In the genomic region with DNA sequence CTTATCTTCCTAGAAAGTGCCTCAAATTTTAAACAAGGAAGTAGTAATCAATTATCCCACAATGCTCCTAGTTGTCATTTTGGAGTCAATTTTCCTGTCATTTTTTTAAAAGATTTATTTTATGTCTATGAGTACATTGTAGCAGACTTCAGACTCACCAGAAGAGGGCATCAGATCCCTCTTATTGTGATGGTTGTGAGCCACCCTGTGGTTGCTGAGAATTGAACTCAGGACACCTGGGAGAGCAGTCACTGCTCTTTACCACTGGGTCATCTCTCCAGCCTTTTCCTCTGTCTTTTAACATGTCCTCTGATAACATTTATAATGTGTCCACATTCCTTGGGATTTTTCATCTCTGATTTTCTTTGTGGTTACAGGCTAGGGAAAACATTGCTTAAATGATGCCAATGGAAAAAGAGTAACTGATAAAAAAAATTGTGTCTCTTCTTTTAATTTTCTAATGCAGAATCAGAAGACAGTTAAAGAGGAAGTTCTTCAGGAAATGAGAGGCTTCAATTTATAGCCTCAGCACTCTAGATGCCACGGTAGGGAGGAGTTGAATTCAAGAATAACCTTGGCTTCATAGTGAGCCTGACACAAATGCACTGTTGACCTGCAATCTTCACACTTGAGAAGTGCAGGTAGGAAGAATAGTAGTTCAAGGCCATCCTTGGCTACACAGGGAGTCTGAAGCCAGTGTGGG, we compare ENCODE assay signal across 8 mouse cellular contexts. TPM values are rescaled to one million over a fixed set of nuclear protein-coding genes. Genes with fewer than 3 reads are reported as not detected.
DNase-seq lines count a peak whose midpoint lies in the region; ATAC-seq and TF ChIP-seq lines count a peak whose summit lies in the region.

No protein-coding gene starts in this region.

- peaks cover 16% of the 10 kb centered on the region for H3K4me1 ChIP-seq in forebrain, embryonic 10.5 days
- peaks cover 10% of the 10 kb centered on the region for H3K4me1 ChIP-seq in kidney, embryonic 16.5 days (ENCODE audit: insufficient read depth, low read length)
- H3K4me1 ChIP-seq in stomach, embryonic 15.5 days, result peaks cover 10% of the 10 kb centered on the region

- DNase-seq in layer of hippocampus, adult 2 months (ENCODE audit: low spot score in 2 of 2), result peak; percentile 19 to 33
- no peak for DNase-seq in layer of hippocampus, adult 8-10 months (ENCODE audit: low spot score in 2 of 2)
- DNase-seq in MN1 (ENCODE audit: low spot score), result peak; percentile 68
- DNase-seq in forebrain, embryonic 10.5 days (ENCODE audit: extremely low spot score, low spot score), result no peak
- no peak for DNase-seq in gastrocnemius, adult 8-10 months (ENCODE audit: low spot score in 2 of 2)

- peak overlapping the region; percentile 62 for H3K27ac ChIP-seq in layer of hippocampus, adult 2 months
- peak overlapping the region; percentile 93 for H3K27ac ChIP-seq in forebrain, embryonic 10.5 days
- H3K27ac ChIP-seq in kidney, embryonic 16.5 days (ENCODE audit: low read length), result peak overlapping the region; percentile 86
- peak overlapping the region; percentile 71 for H3K27ac ChIP-seq in macrophage
- H3K27ac ChIP-seq in stomach, embryonic 15.5 days, result peak overlapping the region; percentile 81

- peak; percentile 35; the same call in 1 of the 2 replicates for ATAC-seq in kidney, embryonic 16.5 days (ENCODE audit: low FRiP score, low TSS enrichment)
- no peak for ATAC-seq in stomach, embryonic 15.5 days (ENCODE audit: insufficient read depth, low FRiP score, low read depth)

- H3K9ac ChIP-seq in kidney, embryonic 16.5 days (replicated peaks; ENCODE audit: low read length), result peak overlapping the region; percentile 63
- H3K9ac ChIP-seq in stomach, embryonic 15.5 days, result no peak overlapping the region

- peak; percentile 86 for TF ChIP-seq CTCF in layer of hippocampus, adult 2 months (conservative IDR thresholded peaks at IDR 0.05)

- peaks cover 39% of the 10 kb centered on the region for H3K79me2 ChIP-seq in macrophage (ENCODE audit: inconsistent target)

- H3K9me3 ChIP-seq in forebrain, embryonic 10.5 days, result no peaks in the 10 kb centered on the region
- no peaks in the 10 kb centered on the region for H3K9me3 ChIP-seq in kidney, embryonic 16.5 days (ENCODE audit: low read length)
- no peaks in the 10 kb centered on the region for H3K9me3 ChIP-seq in stomach, embryonic 15.5 days

- WGBS in forebrain, embryonic 10.5 days, result 87% methylated on average over 1 of the region's 1 CpGs
- WGBS in kidney, embryonic 16.5 days, result 69% methylated on average over 1 of the region's 1 CpGs
- WGBS in macrophage (ENCODE audit: missing documents), result 5% methylated on average over 1 of the region's 1 CpGs
- 63% methylated on average over 1 of the region's 1 CpGs for WGBS in stomach, embryonic 15.5 days

- no peaks in the 10 kb centered on the region for H3K27me3 ChIP-seq in forebrain, embryonic 10.5 days (ENCODE audit: poor library complexity, severe bottlenecking)
- H3K27me3 ChIP-seq in kidney, embryonic 16.5 days (ENCODE audit: insufficient read depth, low read length), result no peaks in the 10 kb centered on the region
- H3K27me3 ChIP-seq in stomach, embryonic 15.5 days (replicated peaks), result no peaks in the 10 kb centered on the region

- peak overlapping the region; percentile 67 for H3K4me2 ChIP-seq in kidney, embryonic 16.5 days (replicated peaks; ENCODE audit: low read depth, low read length)
- peak overlapping the region; percentile 73 for H3K4me2 ChIP-seq in stomach, embryonic 15.5 days

- H3K36me3 ChIP-seq in forebrain, embryonic 10.5 days (replicated peaks), result no peaks in the 10 kb centered on the region
- no peaks in the 10 kb centered on the region for H3K36me3 ChIP-seq in kidney, embryonic 16.5 days (ENCODE audit: insufficient read depth, low read length)
- no peaks in the 10 kb centered on the region for H3K36me3 ChIP-seq in macrophage (ENCODE audit: inconsistent target)
- H3K36me3 ChIP-seq in stomach, embryonic 15.5 days, result no peaks in the 10 kb centered on the region

- H3K4me3 ChIP-seq in layer of hippocampus, adult 2 months, result peak overlapping the region; percentile 90
- H3K4me3 ChIP-seq in forebrain, embryonic 10.5 days, result peak overlapping the region; percentile 95
- H3K4me3 ChIP-seq in kidney, embryonic 16.5 days (ENCODE audit: low read length), result peak overlapping the region; percentile 76
- H3K4me3 ChIP-seq in macrophage (ENCODE audit: inconsistent target), result peak overlapping the region; percentile 77; the same call in 1 of the 2 replicates
- H3K4me3 ChIP-seq in stomach, embryonic 15.5 days (replicated peaks), result peak overlapping the region; percentile 77

RNA-seq across cellular contexts. Expression of a gene that starts 0.7 kb away (rescaled TPM):
- total RNA-seq in layer of hippocampus, adult 2 months (2021), result 10 to 100 TPM; 73.2 to 73.6 TPM
- 10 to 100 TPM; 65.4 to 82.2 (median 76.7) TPM for total RNA-seq in layer of hippocampus, adult 8-10 months (2022)
- 122 and 127 TPM in 2 replicates for polyA plus RNA-seq in forebrain, embryonic 10.5 days (2016; fragmentation: Nextera tagmentation; extraction: Ambion mirVana)
- polyA plus RNA-seq in kidney, embryonic 16.5 days (2015; fragmentation: Nextera tagmentation; extraction: Ambion mirVana), result 142 and 160 TPM in 2 replicates
- 10 to 100 TPM in 17 of 26 experiments, 1 to 10 TPM in 9; 3.5 to 34.8 (median 13.5) TPM for total RNA-seq in macrophage (2018; cell fraction: chromatin; rRNA removed)
- total RNA-seq in macrophage (2018; cell fraction: cytosol; rRNA removed), result 10 to 100 TPM; 17.4 to 50.6 (median 23.6) TPM
- total RNA-seq in macrophage (2018; cell fraction: nucleus; rRNA removed), result 10 to 100 TPM in 18 of 26 experiments, 1 to 10 TPM in 8; 6.5 to 31.6 (median 15.0) TPM
- 37.4 to 41.8 TPM (median 39.4 TPM) in 3 replicates for polyA plus RNA-seq in macrophage (2018)
- 130 and 142 TPM in 2 replicates for polyA plus RNA-seq in stomach, embryonic 15.5 days (2015; fragmentation: Nextera tagmentation; extraction: Ambion mirVana)
- 100 to 1,000 TPM; 237 to 267 (median 244) TPM for total RNA-seq in gastrocnemius, adult 8-10 months (2022)

RNA-seq across cellular contexts. Expression of a gene that starts 6.0 kb away (rescaled TPM):
- total RNA-seq in layer of hippocampus, adult 2 months (2021), result under 1 TPM in 1 of 2 experiments, not detected in 1; 0.15 TPM
- total RNA-seq in layer of hippocampus, adult 8-10 months (2022), result under 1 TPM in 2 of 4 experiments, not detected in 2; 0.20 to 0.70 TPM
- 0.07 TPM in 1 of 2 replicates, not detected in the other for polyA plus RNA-seq in forebrain, embryonic 10.5 days (2016; fragmentation: Nextera tagmentation; extraction: Ambion mirVana)
- 0.16 and 0.22 TPM in 2 replicates for polyA plus RNA-seq in kidney, embryonic 16.5 days (2015; fragmentation: Nextera tagmentation; extraction: Ambion mirVana)
- 1 to 10 TPM in 15 of 26 experiments, under 1 TPM in 9, not detected in 2; 0.35 to 6.6 (median 1.3) TPM for total RNA-seq in macrophage (2018; cell fraction: chromatin; rRNA removed)
- total RNA-seq in macrophage (2018; cell fraction: cytosol; rRNA removed), result 1 to 10 TPM in 21 of 26 experiments, under 1 TPM in 5; 0.89 to 5.0 (median 2.1) TPM
- total RNA-seq in macrophage (2018; cell fraction: nucleus; rRNA removed), result 10 to 100 TPM in 1 of 26 experiments, 1 to 10 TPM in 19, under 1 TPM in 6; 0.81 to 10.5 (median 1.8) TPM
- 0.23 to 7.2 TPM (median 2.1 TPM) in 3 replicates for polyA plus RNA-seq in macrophage (2018)
- 1.1 TPM in 2 replicates for polyA plus RNA-seq in stomach, embryonic 15.5 days (2015; fragmentation: Nextera tagmentation; extraction: Ambion mirVana)
- total RNA-seq in gastrocnemius, adult 8-10 months (2022), result under 1 TPM in 1 of 4 experiments, not detected in 3; 0.11 TPM

Comparison
In these comparisons a context has a peak if more than half of its experiments do, and no peak if none do; other contexts are left out.
1. DNase-seq: peak in layer of hippocampus, adult 2 months (2 of 2) and MN1 (single experiment); none in layer of hippocampus, adult 8-10 months (0 of 2), forebrain, embryonic 10.5 days (single experiment) and gastrocnemius, adult 8-10 months (0 of 2).
2. Peak in every context shown above with its lines, with median percentiles within 50 percentile points of each other: H3K27ac ChIP-seq and H3K4me3 ChIP-seq.